Mouse (Mus musculus) olfactory bulb, adult 2 months (tissue): ENCODE data around the gene Tshz3.

Experiments used
- CTCF ChIP-seq: fragments of 200-500 bp; IDR thresholded peaks from 2 replicates; pipeline ENCODE4 v1.5.1; 2012; ENCODE audit warnings: low read depth, mild to moderate bottlenecking, low read length, moderate library complexity; ENCODE audit not compliant: insufficient read depth
- POLR2A ChIP-seq: fragments of 200-500 bp; IDR thresholded peaks from 2 replicates; pipeline ENCODE4 v1.6.1; 2012; ENCODE audit warnings: mild to moderate bottlenecking, low read depth, low read length, moderate library complexity; ENCODE audit not compliant: insufficient read depth

DNA sequence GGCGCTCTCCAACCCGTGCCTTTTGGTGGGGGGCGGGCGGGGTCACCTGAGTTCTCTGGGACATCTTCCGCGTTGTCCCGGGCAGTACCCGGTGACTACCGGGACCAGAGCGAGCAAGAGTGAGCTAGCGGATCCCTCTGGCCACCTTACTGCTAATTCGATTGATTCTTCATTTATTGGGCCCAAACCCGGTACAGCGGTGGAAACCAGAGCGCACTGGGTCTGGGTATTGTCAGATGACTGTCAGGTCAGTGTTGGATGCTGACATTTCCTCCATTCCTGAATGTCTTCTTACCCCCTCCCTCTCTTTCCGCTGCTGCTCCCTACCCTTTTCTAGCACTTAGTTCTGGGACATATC, 650 bp downstream of the Tshz3 start:
- TF ChIP-seq CTCF (no peak), POLR2A (no peak)
